Mouse (Mus musculus) right cerebral cortex, postnatal 10 days (tissue): ENCODE measurements around the gene Ddx47.

Experiments used
- DNase-seq, 2 experiments: peaks; one replicate each; pipeline ENCODE4 v3.0.0; 2021; ENCODE audit warnings: low spot score in 2 of 2

Ddx47 gene

GRCm38 (mm10) chr6:135011048-135011733 lies at the start of gene Ddx47:
Gene Ddx47, plus strand, starts transcription at chr6:135011612.
- DNase-seq = peak; percentile 96

GRCm38 (mm10) chr6:134961858-134962517 lies 49.4 kb upstream of the Ddx47 start:
- no peak for DNase-seq

GRCm38 (mm10) chr6:134962518-134962893 lies 48.9 kb upstream of the Ddx47 start:
- no peak for DNase-seq

- DNase-seq = no peak
Observed at GRCm38 (mm10) chr6:134963910-134964309, 47.5 kb upstream of the Ddx47 start.

- no peak for DNase-seq
Observed at GRCm38 (mm10) chr6:134966681-134967080, 44.7 kb upstream of the Ddx47 start.

- no peak for DNase-seq
Observed at GRCm38 (mm10) chr6:134968326-134968725, 43.1 kb upstream of the Ddx47 start.

GRCm38 (mm10) chr6:134969498-134969897 lies 41.9 kb upstream of the Ddx47 start:
- no peak for DNase-seq

- DNase-seq = no peak
Observed at GRCm38 (mm10) chr6:134972096-134972495, 39.3 kb upstream of the Ddx47 start.

GRCm38 (mm10) chr6:134976628-134977027 lies 34.8 kb upstream of the Ddx47 start:
- DNase-seq = no peak

GRCm38 (mm10) chr6:134981231-134982062 lies 30.0 kb upstream of the Ddx47 start, which contains the start of gene Apold1:
Gene Apold1, plus strand, starts transcription at chr6:134981718.
- no peak for DNase-seq

- peak; percentile 92 for DNase-seq
Observed at GRCm38 (mm10) chr6:134983529-134984370, 27.7 kb upstream of the Ddx47 start.

GRCm38 (mm10) chr6:134984748-134985147 lies 26.7 kb upstream of the Ddx47 start:
- no peak for DNase-seq

GRCm38 (mm10) chr6:134988377-134988776 lies 23.0 kb upstream of the Ddx47 start:
- no peak for DNase-seq

- DNase-seq = no peak
Observed at GRCm38 (mm10) chr6:134990674-134991073, 20.7 kb upstream of the Ddx47 start.

GRCm38 (mm10) chr6:134994031-134994651 lies 17.3 kb upstream of the Ddx47 start:
- peak; percentile 78 to 93 for DNase-seq

GRCm38 (mm10) chr6:134994985-134995384 lies 16.4 kb upstream of the Ddx47 start:
- DNase-seq = peak; percentile 61 to 71

GRCm38 (mm10) chr6:134996918-134997317 lies 14.5 kb upstream of the Ddx47 start:
- no peak for DNase-seq

GRCm38 (mm10) chr6:134998076-134998475 lies 13.3 kb upstream of the Ddx47 start:
- no peak for DNase-seq

- no peak for DNase-seq
Observed at GRCm38 (mm10) chr6:134998781-134999180, 12.6 kb upstream of the Ddx47 start.

- DNase-seq = no peak
Observed at GRCm38 (mm10) chr6:135000272-135000671, 11.1 kb upstream of the Ddx47 start.

GRCm38 (mm10) chr6:135001991-135002390 lies 9.4 kb upstream of the Ddx47 start:
- no peak for DNase-seq
